Mouse (Mus musculus) liver, embryonic 14.5 days (tissue): ENCODE measurements around the gene Hist1h2bb.

Source experiments
- CTCF ChIP-seq: IDR thresholded peaks from 2 replicates; pipeline ENCODE4 v1.5.1; 2016; ENCODE audit warnings: antibody characterized with exemption, low read depth, control low read depth
- EP300 ChIP-seq: IDR thresholded peaks from 2 replicates; pipeline ENCODE4 v1.6.1; 2016; ENCODE audit warnings: antibody characterized with exemption, low read depth

DNA sequence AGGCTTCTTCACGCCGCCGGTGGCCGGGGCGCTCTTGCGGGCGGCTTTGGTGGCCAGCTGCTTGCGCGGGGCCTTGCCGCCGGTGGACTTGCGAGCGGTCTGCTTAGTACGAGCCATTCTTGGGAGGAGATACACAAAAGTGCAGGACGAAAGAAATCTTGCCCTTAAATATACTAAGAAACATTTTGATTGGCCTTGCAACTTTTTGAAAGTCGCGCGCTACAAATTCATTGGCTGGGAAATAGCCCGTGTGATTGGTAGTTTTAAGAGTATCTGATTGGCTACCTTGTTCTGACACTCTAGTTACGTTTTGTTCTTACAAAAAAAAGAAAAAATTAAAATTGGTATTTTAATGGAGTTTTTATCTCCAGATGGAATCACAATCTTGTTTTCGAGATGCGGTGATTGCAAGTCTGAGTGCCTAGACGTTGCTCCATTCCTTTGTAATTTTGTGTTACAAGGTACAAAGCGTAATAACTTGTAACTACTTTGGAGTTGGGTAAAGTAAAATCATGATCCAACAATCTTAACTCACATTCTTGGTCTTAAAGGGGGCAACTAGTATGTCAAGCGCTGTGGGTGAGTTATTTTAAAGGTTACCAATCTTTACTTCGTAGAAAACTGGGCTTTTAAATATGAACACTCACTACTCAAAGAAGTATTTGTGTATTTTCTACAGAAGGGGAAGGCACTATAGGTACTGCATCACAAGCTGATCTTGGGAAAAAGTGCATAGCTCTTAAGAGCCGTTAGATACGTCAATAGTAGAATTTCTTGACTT is 963 bp upstream of the Hist1h2bb start, which contains the start of gene Hist1h3c:
- no peak for TF ChIP-seq CTCF
- peak; percentile 77 for TF ChIP-seq EP300
